Mouse (Mus musculus) forebrain, embryonic 14.5 days (tissue): ENCODE measurements at regions not wholly inside any gene's neighbourhood (a gene's known extent, or its start where the extent isn't known, plus 50 kb on each side); places are given as distances from the start of the nearest gene placed in this dataset.
A peak's percentile ranks its signal among the peaks of the same experiment; 100 is the strongest.

Experiments used
- ATAC-seq: fragments of 200-750 bp; cut with Nextera tagmentation; 2 replicates; pipeline ENCODE4 v1.8.0; 2017; ENCODE audit warnings: mild to moderate bottlenecking, moderate library complexity
- DNase-seq: peaks from one replicate; pipeline ENCODE4 v3.0.0-alpha.2; 2015; ENCODE audit warnings: low spot score
- H3K27ac ChIP-seq: fragments of 300-500 bp; sonication (generic); 2 replicates; pipeline ENCODE4 v1.5.1; 2014; ENCODE audit warnings: low read depth, mild to moderate bottlenecking, control low read depth, low read length, moderate library complexity
- H3K27me3 ChIP-seq: fragments of 300-500 bp; sonication (generic); replicated peaks from 2 replicates; pipeline ENCODE4 v1.6.1; 2014; ENCODE audit warnings: low read length, control low read depth, mixed read lengths; ENCODE audit not compliant: control insufficient read depth, insufficient read depth
- H3K36me3 ChIP-seq: fragments of 300-500 bp; sonication (generic); 2 replicates; pipeline ENCODE4 v1.6.1; 2014; ENCODE audit warnings: low read length, control low read depth; ENCODE audit not compliant: control insufficient read depth, insufficient read depth
- H3K4me1 ChIP-seq: fragments of 300-500 bp; sonication (generic); 2 replicates; pipeline ENCODE4 v1.6.1; 2014; ENCODE audit warnings: antibody characterized with exemption, low read length, control low read depth; ENCODE audit not compliant: control insufficient read depth, insufficient read depth
- H3K4me2 ChIP-seq: fragments of 300-500 bp; sonication (generic); 2 replicates; pipeline ENCODE4 v1.6.1; 2014; ENCODE audit warnings: mild to moderate bottlenecking, control low read depth, low read length
- H3K4me3 ChIP-seq: fragments of 300-500 bp; sonication (generic); 2 replicates; pipeline ENCODE4 v1.5.1; 2014; ENCODE audit warnings: low read depth, low read length, control low read depth
- H3K9ac ChIP-seq: fragments of 300-500 bp; sonication (generic); 2 replicates; pipeline ENCODE4 v1.6.1; 2014; ENCODE audit warnings: mild to moderate bottlenecking, low read length, control low read depth, moderate library complexity
- H3K9me3 ChIP-seq: fragments of 300-500 bp; sonication (generic); replicated peaks from 2 replicates; pipeline ENCODE4 v1.6.1; 2016; ENCODE audit warnings: low read length, control low read depth, mixed read lengths; ENCODE audit not compliant: control insufficient read depth
- WGBS: fragments of 180-500 bp; shearing (Covaris S2); extraction: QIAGEN DNeasy Blood & Tissue Kit; methylation state at CpG from one replicate; pipeline ENCODE4 v1.1.7; 2014; 5-methylcytosine and 5-hydroxymethylcytosine counted together

DNA sequence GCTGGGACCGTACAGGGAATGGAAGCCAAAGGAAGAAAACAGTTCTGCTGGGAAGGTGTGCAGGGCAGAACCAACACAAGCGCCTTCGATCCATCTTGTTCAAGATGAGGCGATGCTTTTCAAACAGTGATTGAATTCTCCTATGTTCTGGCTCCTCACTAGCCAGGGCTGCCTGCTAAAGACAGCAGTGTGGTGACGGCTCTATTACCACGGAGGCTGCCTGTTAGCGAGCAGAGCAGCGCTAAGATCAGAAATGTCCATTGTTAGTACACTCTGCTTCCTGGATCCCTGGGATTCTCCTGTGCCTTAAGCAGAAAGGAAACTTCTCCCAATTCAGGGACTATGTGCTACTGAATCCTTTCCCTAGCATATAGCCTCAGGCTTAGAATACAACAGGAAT lies 629.0 kb downstream of the Cdk5rap2 start:
- H3K9me3 ChIP-seq: no peaks in the 10 kb centered on the region
- H3K27me3 ChIP-seq: no peaks in the 10 kb centered on the region
- H3K36me3 ChIP-seq: no peaks in the 10 kb centered on the region
- no peak for DNase-seq
- H3K9ac ChIP-seq: no peak overlapping the region
- H3K4me2 ChIP-seq: no peak overlapping the region
- 58% methylated on average over 8 of the region's 8 CpGs for WGBS
- no peak overlapping the region for H3K4me3 ChIP-seq
- H3K27ac ChIP-seq: no peak overlapping the region
- no peaks in the 10 kb centered on the region for H3K4me1 ChIP-seq
- no peak for ATAC-seq

DNA sequence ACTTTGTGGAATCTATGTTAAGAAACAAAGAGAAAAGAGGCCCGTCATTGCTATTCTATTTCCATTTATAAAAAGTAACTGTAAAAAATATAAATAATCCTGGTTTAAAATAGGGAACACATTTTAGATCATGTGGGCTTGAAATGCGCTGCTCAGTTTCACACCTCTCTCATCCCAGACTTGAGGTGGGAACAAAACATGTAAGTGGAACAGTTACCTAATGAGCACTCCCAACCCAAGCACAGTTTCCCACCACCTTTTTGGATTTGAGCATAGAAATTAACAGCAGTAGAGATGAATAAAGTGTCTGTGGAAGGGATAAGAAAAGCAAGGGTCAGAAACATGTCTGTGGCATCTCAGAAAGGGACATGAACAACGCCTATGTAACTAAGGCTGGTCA lies 648.4 kb downstream of the Cdk5rap2 start:
- no peak overlapping the region for H3K4me3 ChIP-seq
- no peak overlapping the region for H3K9ac ChIP-seq
- no peak overlapping the region for H3K4me2 ChIP-seq
- 87% methylated on average over 3 of the region's 3 CpGs for WGBS
- no peaks in the 10 kb centered on the region for H3K9me3 ChIP-seq
- no peaks in the 10 kb centered on the region for H3K4me1 ChIP-seq
- H3K36me3 ChIP-seq: no peaks in the 10 kb centered on the region
- no peak overlapping the region for H3K27ac ChIP-seq
- H3K27me3 ChIP-seq: no peaks in the 10 kb centered on the region
- DNase-seq: no peak
- ATAC-seq: no peak

DNA sequence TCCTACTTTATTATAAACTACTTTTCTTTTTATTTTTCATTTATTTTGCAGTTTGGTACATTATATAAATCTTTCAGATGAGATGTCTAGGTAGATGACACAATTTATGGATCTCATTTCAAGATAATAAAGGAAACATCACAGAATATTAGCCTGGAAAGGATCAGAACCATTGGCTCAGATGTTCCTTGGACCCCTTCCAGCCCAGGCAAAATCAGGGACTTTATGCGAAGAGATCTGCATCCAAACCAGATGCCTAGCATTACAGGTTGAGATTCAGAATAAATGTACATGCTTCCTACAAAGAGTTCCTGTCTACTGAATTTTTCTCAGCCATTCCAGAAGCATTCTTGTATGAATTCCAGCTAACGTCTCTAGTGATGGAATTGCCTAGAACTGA lies 650.6 kb downstream of the Cdk5rap2 start:
- Histone ChIP-seq H3K4me3 (no peak overlapping the region), H3K27me3 (no peaks in the 10 kb centered on the region), H3K9ac (no peak overlapping the region), H3K4me2 (no peak overlapping the region), H3K9me3 (no peaks in the 10 kb centered on the region), H3K27ac (no peak overlapping the region), H3K36me3 (no peaks in the 10 kb centered on the region), H3K4me1 (no peaks in the 10 kb centered on the region)
- ATAC-seq (no peak), DNase-seq (no peak)
- WGBS: 79% methylated on average over 2 of the region's 2 CpGs

DNA sequence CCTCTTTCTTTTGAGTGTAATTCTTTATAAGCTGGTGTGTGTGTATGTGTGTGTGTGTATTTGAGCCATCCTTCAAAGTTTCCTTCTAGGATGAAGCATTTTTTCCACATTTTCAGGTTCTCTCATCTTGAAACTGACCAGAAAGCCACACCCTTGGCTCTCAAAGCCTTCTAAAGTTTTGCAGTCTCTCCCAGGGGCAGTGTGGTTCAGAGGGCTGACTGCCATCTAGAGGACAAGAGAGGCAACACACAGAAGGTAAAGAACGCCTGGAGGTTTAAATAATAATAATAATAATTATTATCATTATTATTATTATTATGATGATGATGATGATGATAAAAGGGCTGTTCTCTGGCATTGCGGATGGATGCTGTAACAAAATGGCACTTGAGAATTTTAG lies 655.7 kb downstream of the Cdk5rap2 start:
- H3K9me3 ChIP-seq: no peaks in the 10 kb centered on the region
- no peaks in the 10 kb centered on the region for H3K4me1 ChIP-seq
- no peak overlapping the region for H3K9ac ChIP-seq
- H3K4me2 ChIP-seq: no peak overlapping the region
- 75% methylated on average over 2 of the region's 2 CpGs for WGBS
- H3K36me3 ChIP-seq: no peaks in the 10 kb centered on the region
- ATAC-seq (no peak), DNase-seq (peak; percentile 23)
- H3K27ac ChIP-seq: no peak overlapping the region
- H3K4me3 ChIP-seq: no peak overlapping the region
- no peaks in the 10 kb centered on the region for H3K27me3 ChIP-seq

DNA sequence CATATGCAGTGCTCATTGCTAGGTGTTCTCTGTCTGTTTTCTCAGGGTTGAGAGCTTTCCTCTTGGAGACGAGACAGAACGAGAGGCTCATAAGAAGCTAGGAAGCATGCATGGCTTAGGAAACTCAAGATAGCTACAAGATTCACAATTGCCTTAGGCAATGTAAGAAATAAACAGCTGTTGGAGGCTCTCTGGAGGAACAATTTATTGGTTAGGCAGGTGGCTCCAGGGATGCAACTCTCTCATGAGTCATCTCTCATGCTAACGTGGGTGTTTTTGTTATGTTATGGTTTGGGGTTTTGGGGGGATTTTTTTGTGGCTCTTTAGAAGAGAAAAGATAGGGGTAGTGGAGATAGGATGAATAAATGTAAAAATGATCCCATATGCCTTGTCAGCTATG lies 657.2 kb downstream of the Cdk5rap2 start:
- Histone ChIP-seq H3K4me1 (no peaks in the 10 kb centered on the region), H3K27me3 (no peaks in the 10 kb centered on the region), H3K9me3 (no peaks in the 10 kb centered on the region), H3K4me3 (no peak overlapping the region), H3K36me3 (no peaks in the 10 kb centered on the region), H3K4me2 (no peak overlapping the region), H3K27ac (no peak overlapping the region), H3K9ac (no peak overlapping the region)
- 84% methylated on average over 3 of the region's 3 CpGs for WGBS
- ATAC-seq: no peak
- no peak for DNase-seq

DNA sequence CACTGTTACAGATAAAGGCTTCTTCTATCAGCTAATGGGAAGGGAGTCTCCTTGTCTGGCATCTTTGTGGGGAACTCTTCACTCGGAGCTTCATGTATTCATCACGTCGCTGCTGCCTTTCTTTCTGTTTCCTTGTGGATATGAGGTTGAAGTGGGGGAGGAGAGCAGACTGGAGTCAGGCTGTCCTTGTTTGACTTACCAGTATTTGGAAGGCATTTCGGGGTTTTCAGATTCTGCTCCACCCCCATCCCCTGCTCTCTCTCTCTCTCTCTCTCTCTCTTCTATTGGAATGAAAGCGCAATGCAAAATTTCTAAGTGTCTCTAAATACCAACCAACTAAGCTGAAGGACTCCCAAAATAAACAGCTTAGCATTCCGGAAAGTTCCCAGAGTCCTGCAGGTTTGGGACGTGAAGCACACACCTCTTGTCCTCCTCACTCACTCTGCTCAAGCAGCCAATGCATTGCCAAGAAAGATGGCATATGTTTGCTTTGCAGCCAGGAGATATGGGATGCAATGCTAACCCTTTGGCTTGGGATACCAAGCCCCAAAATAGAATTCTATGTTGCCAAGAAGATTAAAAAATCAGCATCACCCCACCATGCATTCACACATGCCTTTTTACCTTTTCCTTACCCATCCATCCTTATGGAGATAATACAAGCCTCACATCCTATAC lies 670.3 kb downstream of the Cdk5rap2 start:
- DNase-seq (peak; percentile 0), ATAC-seq (no peak)
- Histone ChIP-seq H3K9me3 (no peaks in the 10 kb centered on the region), H3K4me2 (no peak overlapping the region), H3K4me3 (no peak overlapping the region), H3K4me1 (no peaks in the 10 kb centered on the region), H3K36me3 (no peaks in the 10 kb centered on the region), H3K9ac (no peak overlapping the region), H3K27ac (no peak overlapping the region), H3K27me3 (no peaks in the 10 kb centered on the region)
- 83% methylated on average over 7 of the region's 7 CpGs for WGBS
